Mouse (Mus musculus) mouse embryonic stem cell (cell line): ENCODE measurements around the gene Trdmt1.

Source experiments
- in situ Hi-C, 2 experiments: fragments of 300-500 bp; cut with MboI; formaldehyde crosslinking; loops; 1 replicate in 1 of 2; 3 replicates in 1 of 2; pipeline ENCODE4 v1.14.3; 2019 to 2020; ENCODE audit warnings: low sequenced_read_pairs in 2 of 2, low pct_unique_long_range_greater_than_20kb in 1 of 2, mixed read lengths in 1 of 2; ENCODE audit not compliant: unreplicated experiment in 1 of 2

Trdmt1 gene

DNA sequence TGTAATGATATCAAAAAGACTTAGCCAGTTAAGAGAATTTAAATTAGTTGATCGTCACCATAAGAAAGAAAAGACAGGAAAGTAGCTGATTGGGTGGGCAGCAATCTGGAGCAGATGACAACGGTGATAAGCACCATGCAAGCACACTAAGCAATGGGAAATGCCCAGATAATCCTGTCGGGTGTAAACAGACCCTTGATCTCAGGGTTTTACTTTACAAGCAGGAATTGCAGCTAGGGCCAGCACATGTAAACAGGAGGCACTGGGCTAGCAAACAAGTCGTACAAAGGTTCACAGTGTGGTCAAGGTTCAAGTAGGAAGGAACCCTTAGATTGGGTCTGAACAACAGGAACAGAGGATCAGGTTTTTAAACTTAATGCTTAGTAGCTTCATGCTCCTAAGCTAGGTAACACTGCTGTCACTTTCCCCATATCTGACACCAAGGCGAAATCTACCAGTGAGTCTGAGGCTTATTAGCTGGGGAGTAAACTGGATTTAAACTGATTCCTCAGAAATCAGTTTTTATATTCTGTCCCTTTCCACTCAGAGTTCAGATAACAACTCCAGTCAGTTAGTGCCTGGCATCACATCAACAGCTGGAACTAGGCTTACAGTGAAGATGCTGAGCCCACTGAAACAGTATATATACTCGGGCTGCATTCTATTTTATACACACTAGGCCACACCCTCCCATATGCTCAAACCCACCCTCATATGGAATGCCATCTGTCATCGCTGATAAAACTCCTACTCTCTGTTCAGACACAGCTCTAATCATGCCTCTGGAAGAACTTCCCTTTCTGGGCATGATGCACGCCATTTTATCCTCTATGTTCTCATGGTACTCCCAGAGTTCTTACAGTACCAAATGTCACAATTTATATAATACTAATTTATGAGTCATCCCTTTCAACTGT lies 20.7 kb downstream of the Trdmt1 start:
- in situ Hi-C loops, result no loop called here

DNA sequence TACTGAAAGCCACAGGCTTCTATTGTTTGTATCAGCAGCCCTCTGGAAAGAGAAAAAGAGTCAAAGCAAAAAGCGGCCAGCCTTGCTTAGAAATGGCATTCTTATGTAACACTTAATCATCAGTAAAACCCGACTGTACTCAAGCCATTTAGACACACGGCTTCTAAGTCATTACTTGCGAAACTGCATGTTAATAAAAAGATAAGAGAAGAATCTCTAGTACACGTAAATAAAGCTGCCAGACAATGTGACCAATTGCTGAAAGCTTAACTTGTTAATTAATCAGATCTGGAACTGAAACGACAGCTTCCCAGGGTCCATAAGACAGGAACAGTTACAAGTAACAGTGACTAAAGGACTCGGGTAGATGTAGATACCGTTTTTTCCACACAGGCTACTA lies 22.4 kb downstream of the Trdmt1 start:
- in situ Hi-C loops, result no loop called here

DNA sequence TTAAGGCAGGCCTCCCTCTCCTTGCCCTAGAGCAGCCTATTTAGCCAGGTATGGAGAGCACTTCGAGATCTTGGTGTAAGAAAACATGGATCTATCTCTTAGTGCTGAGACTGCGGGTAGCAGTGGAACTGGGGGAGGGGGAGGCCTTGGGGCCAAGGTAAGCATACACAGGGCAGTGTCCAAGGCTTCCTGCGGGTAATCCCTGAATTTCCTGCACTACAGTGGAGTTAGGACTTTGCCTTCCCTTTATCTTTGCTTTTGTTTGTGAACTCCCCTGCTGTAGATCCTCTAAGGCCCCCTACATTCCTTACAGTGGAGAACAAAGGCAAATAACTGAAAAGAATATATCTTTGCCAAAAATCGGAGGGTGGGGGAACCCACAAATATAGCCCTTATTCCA lies 29.5 kb downstream of the Trdmt1 start:
- in situ Hi-C loops, result no loop called here

DNA sequence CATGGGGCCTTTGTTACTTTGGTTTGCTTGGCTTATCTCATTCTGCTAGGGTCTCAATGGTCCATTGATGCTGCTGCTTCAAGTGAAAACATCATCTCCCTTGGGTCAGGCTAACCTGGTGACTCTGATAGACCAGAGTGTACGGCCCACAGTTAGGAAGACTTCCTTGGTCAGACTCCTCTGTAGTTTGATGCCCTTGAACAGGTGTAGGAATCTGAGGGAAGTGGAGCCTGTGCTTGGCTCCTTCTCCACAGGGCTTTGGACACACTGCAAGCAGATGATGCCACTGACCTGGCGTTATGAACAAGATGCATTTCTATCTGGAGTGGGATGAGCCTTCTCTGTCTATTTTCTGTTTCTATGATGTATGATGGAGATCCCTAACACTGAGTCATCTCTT lies 41.8 kb downstream of the Trdmt1 start:
- in situ Hi-C loops, result no loop called here

DNA sequence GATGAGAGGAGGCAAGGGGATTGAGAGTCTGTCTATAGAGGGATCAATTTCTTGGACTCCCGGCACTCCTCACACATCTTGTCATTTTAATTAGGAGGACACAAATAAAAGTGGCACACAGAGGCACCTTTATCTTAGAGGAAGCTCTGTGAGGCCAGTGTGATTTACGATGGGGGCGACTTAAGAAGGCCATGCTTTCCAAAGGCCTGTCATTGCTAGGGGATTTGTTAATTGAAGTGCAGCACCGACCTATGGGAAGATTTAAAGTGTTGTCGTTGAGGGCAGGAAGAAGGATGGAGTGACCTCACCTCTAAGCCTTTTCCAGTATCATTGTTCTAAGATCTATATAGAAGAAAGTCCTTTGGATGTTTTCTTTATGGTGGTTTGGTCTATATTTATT lies 42.9 kb downstream of the Trdmt1 start:
- in situ Hi-C loops, result no loop called here

DNA sequence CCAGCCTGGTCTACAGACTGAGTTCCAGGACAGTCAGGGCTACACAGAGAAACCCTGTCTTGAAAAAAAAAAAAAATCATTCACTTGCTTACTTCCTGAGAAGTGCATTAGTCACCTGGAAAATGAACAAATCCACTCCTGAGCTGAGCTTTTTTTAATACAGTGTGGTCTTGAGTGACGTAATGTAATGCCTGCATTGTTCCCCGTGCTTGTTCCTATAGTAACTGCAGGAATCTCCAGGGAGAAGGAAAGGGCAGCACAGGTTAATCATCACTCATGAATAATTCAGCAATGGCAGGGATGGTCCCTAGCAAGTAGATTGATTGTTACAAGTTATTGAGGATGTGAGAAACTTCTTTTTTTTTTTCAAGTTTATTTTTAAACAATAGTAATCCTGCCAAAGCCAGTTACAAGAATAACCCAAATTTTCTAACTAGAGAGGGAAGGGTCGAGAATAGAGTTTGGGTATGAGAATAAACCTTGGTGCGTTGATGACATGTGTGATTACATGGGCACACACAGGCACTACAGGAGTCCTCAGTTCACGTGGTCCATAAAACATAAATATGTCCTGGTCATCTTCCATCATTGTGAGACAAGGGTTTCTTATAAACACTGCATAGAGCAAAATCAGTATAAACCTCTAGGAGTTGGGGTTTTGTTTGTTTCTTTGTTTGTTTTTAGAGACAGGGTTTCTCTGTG lies 44.0 kb downstream of the Trdmt1 start:
- in situ Hi-C loops, result no loop called here

DNA sequence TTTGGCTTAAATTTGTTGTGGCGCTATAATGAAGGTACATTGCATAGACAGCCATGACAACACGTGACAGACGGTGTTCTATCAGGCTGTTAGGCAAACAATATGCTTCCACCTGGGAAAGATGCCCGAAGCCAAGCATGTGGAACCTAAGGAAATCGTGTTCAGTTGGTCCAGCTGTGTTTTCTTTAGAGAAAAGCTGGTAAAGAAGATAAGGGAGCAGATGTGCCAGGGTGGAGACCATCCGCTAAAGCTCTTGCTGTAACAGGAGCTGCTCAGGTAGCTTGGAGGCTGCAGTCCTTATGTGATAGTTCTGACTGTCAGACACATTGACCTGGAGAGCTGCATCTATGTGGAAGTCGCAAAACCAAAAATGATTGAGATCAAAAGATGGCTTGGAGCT lies 45.3 kb downstream of the Trdmt1 start:
- in situ Hi-C loops, result no loop called here

DNA sequence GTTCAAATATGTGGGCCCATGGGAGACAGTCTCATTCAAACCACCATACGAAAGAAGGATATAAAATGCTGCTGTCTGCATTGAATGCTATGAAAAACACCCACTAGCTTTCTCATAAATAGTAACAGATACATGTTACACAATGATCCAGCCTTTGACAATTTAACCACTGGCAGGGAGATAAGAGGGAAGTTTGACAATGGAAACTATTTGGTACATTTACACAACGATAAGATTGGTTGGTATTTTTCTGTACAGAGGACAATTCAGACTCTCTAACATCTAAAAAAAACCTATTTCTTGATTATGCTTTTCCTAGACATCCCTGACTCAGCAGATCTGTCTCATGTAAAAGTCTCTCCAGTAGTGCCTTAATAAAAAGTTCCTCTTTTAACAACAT lies 48.4 kb downstream of the Trdmt1 start:
- in situ Hi-C loops, result no loop called here

DNA sequence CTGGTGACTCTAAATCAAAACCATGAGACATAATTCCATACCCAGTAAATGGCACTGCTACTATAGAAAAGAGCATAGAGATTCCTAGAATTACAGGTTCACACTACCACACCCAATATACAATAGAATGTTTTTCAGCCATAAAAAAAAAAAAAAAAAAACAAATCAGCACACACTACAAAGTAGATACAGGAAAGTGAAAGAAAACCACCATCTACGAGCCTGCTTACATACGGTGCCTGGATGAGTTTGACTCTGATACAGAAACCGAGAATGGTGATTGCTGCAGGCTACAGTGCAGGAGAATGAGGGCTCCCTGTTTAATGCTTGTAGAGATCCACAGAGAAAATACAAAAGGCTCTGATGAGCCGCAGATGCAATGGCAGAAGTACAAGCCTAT lies 51.5 kb downstream of the Trdmt1 start:
- in situ Hi-C loops, result no loop called here

DNA sequence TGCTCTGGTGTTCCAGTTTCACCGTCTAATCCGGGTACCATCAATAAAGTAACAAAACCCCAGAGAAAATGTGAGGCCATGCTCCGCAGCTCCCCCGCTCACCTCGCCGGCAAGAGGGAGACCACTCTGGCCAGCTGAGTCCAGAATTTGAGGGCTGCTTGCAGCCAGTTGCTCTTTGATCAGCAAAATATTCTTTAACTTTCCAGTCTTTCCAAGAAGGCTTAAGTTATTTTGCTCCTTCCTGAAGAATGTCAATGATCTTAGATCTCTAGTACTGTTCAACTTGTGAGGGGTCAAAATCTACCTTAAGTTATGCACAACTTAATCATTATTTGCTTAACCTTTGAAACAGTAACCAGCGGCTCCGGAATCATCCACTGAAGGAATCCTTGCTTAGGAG lies 52.7 kb downstream of the Trdmt1 start, which contains the start of gene Cubn:
Gene Cubn (minus strand): TSS at position 80 of the 400 bp plus-strand sequence.
- in situ Hi-C loops, result no loop called here

DNA sequence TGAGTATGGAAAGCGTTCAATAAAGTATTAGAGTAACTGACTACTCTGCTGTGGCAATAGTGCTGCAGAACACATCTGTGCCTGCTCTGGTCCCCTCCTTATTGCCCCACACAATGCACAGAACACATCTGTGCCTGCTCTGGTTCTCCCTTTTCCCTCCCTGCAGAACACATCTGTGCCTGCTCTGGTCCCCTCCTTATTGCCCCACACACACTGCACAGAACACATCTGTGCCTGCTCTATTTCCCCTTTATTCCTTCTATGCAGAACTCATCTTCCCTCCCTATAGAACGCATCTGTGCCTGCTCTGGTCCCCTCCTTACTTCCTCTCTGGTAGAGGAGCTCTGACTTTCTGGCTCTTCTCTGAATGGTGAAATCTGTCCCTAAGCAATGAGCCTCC lies 54.0 kb downstream of the Trdmt1 start:
- in situ Hi-C loops, result no loop called here

DNA sequence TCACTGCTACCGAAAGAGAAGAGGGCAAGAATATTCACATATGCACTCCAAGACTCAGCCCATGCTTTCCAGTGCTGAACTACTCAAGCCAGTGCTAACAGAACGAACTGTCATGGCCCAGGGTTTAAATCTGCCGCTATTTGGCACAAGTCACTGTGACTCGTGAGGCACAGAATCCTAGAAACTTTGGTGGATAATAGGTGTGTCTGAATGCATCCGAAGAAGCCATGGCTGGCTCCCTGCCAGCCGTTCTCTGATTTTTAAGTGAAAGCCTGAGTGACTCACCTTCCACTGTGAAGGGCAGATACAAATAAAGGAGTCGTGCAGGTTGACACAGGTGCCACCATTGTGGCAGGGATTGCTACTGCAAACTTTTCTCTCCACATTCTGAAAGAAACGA lies 58.0 kb downstream of the Trdmt1 start:
- in situ Hi-C loops, result no loop called here

DNA sequence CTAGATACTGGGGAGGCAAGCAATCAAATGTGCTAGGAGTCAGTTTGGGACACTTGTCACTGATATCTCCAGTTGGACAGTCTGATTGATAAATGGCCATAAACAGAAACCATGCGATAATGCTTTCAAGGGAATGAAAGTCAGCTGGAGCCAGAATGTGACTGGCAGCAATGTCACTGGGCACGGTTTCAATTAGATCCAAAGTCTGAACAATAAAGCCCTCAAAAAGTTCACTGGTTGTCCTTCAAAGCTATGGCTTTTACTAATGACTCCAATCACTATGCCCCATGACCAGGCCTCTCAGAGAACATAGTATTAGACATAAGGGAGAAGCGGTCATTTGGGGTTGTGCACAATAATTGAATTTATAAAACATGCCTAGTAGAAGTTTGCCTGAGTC lies 59.9 kb downstream of the Trdmt1 start:
- in situ Hi-C loops, result no loop called here

DNA sequence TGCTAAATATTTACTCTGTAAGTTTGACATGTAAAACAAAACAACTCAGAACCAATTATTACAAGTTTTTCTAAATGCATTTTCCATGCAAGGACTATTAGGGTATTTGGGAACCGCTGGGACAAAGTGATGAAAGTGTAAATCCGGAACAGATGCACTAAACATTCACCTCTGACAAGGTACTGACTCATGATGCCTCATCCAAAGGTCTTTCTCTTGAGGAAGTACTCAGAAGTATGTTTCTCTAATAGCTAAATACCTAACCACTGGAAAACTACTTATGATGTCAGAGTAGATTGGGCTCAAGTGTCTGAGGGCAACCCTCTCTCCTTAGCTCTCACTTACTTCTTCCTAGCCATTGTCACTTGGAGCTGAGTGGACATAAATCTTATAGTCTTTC lies 63.7 kb downstream of the Trdmt1 start:
- in situ Hi-C loops, result no loop called here

DNA sequence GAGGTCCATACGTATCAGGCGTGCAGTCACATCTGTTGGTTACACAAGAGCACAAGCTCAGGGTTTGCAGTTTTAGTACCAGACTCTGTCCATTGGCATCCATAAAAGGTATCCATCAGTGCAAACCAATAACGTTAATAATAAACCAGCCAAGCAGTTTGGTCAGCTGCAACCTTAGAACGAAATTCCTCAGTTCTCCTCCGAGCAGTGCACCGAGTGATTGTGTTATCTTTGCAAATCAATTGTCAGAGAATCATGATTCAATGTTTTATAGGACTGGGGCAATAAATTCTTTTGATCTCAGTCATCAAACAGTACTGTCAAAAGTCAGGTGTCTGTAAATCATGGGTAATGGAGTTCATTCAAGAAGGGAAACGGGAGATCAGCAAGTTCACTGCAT lies 65.3 kb downstream of the Trdmt1 start:
- in situ Hi-C loops, result no loop called here

DNA sequence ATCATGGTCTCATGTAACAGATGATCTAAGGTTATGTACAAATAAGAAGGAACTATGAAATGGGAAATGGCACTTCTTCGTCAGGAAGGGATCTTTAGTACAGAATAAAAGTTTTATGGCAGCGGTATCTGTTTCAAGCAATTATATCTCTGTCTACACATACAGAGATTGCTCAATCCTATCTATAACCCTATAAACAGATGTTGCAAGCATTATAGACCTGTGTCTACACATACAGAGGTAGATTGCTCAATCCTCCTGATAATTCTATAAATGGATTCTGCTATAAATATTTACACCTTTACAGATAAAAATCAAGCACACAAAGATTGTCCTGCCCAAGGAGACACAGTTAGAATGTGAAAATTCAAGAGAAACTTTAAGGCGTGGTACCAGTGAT lies 74.4 kb downstream of the Trdmt1 start:
- in situ Hi-C loops, result no loop called here

DNA sequence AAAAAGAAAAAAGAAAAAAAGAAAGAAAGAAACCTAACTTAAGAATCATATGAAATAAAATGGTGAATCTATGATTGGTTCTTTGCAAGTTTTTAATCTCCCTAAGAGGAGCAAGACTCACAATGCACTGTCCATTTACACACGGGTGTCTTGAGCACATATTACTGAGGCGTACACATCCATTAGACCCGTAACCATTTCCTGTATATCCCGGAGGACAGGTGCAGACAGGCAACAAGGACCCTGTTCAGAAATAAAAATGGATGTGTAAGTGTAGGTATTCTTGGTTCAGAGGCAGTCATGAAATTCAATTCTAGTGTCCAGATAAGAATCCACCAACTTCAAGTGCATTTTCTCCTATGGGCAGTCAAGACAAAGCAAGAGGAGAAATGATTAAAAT lies 74.8 kb downstream of the Trdmt1 start:
- in situ Hi-C loops, result no loop called here

DNA sequence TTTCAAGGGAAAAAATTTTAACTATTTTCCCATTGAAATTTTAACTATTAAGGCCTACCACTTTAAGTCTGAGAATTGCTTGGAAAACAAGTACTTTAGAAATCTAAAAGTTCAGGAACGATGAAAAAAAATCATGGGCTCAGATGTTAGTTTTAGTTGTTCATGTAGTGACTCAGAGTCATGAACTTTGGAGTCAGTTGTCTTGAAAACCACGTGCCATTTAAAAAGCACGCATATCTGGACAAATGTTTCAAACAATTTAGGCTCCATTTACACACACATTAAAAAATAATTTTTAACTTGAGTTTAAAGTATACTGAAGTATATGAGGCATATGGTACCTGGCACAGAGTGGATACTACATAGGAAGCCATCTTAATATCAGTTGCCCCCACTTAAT lies 77.8 kb downstream of the Trdmt1 start:
- in situ Hi-C loops, result no loop called here
